Mouse (Mus musculus): Measurements from ENCODE around the gene Orai2. TPM values are rescaled to one million over a fixed set of nuclear protein-coding genes. Genes with fewer than 3 reads are reported as not detected.
A peak's percentile ranks its signal among the peaks of the same experiment; 100 is the strongest.

The Orai2 gene
- total RNA-seq (2014; rRNA removed) (122 and 148 TPM in 2 replicates), polyA plus RNA-seq (2015; fragmentation: Nextera tagmentation; extraction: Ambion mirVana) (50.6 and 56.8 TPM in 2 replicates)

DNA sequence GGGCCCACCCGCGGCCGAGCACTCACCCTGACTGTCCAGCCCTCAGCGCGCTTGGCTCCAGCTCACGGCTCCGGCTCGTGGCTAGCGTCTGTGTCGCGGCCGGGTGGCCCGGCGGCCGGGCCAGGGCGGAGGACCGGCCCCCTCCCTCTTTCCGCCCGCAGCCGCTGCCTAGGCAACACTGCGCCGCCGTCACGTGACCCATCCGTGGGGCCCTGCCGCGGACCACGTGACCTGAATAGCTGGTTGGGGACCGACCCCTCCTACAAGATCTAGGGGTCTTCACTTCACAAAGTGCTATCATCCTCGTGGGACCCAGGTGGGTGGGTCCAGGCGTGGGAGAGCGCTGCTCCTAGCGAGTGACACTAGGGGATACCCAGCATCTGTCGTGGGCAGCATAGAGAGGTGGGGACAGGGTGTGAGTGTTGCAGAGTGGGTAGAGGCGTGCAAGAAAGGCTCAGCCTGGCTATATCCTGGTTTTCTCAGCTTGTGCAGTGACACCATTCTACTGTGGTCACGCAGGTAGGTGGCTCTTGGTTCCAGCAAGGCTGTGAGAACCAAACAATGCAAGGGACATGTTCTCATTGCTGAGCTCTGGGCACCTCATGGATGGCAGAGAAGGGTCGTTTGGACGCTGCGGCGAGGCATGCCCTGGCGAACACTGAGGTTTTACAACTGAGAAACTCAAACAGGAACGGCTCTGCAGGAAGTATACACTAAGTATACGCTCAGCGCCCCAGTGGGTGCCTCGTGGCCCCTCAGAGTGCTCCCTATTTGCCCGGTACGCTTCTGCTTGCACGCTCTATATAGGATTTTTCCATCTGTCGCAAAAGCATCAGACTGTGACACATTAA lies at the start of gene Orai2:
Gene Orai2 (minus strand): TSS at position 202 of the 851 bp plus-strand sequence.
- Histone ChIP-seq H3K9ac (replicated peaks; ENCODE audit: low read length) (peak within 1 kb of the TSS; percentile 69), H3K9me3 (ENCODE audit: low read length) (no peaks in the 10 kb centered on the region), H3K36me3 (ENCODE audit: insufficient read depth, low read length) (no peaks in the 10 kb centered on the region), H3K27ac (peak within 1 kb of the TSS; percentile 83), H3K27me3 (ENCODE audit: insufficient read depth, low read length) (no peaks in the 10 kb centered on the region), H3K4me2 (ENCODE audit: low read depth, low read length) (peak within 1 kb of the TSS; percentile 90), H3K4me1 (ENCODE audit: insufficient read depth, low read length) (peaks cover 4% of the 10 kb centered on the region; the same call in 1 of the 2 replicates), H3K4me3 (ENCODE audit: low read length) (peak within 1 kb of the TSS; percentile 59)
- ATAC-seq (peak; percentile 89), DNase-seq (ENCODE audit: low spot score) (peak; percentile 91)
- 2% methylated on average over 45 of the region's 49 CpGs for WGBS
- no peak for TF ChIP-seq CTCF (IDR thresholded peaks at IDR 0.05; ENCODE audit: low read depth)

GRCm38 (mm10) chr5:136218585-136218984 lies 48.1 kb upstream of the Orai2 start:
- Histone ChIP-seq H3K27me3 (ENCODE audit: insufficient read depth, low read length) (no peaks in the 10 kb centered on the region), H3K27ac (no peak overlapping the region), H3K9ac (replicated peaks; ENCODE audit: low read length) (no peak overlapping the region), H3K4me3 (ENCODE audit: low read length) (no peak overlapping the region), H3K4me2 (ENCODE audit: low read depth, low read length) (no peak overlapping the region), H3K36me3 (ENCODE audit: insufficient read depth, low read length) (peaks cover 7% of the 10 kb centered on the region; the same call in 1 of the 2 replicates), H3K4me1 (ENCODE audit: insufficient read depth, low read length) (no peaks in the 10 kb centered on the region), H3K9me3 (ENCODE audit: low read length) (no peaks in the 10 kb centered on the region)
- no peak for DNase-seq (ENCODE audit: low spot score)
- TF ChIP-seq CTCF (IDR thresholded peaks at IDR 0.05; ENCODE audit: low read depth): no peak
- WGBS: 80% methylated on average over 12 of the region's 12 CpGs
- no peak for ATAC-seq

DNA sequence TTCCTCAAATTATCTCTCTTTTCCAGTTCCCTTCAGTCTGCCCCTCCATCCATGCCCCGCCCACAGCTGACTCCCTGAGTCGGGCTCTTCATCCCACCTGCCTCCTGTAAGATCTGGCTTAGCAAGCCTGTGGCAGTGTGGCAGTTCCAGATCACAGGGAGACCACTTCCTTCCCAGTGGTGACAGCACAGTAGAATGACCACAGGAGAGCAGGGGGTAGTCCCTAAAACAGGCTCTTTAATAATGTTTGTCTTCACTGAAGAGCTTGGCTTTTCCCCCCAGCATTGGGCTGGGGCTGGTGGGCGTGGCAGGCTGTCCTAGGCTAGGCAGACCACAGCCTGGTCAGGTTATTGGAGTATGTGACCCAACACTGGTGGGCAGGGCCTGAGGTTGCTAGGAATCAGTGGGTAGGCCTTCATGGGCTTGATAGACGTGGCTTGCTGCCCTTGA lies 47.4 kb upstream of the Orai2 start:
- no peak for TF ChIP-seq CTCF (IDR thresholded peaks at IDR 0.05; ENCODE audit: low read depth)
- Histone ChIP-seq H3K27me3 (ENCODE audit: insufficient read depth, low read length) (no peaks in the 10 kb centered on the region), H3K9me3 (ENCODE audit: low read length) (no peaks in the 10 kb centered on the region), H3K4me2 (ENCODE audit: low read depth, low read length) (no peak overlapping the region), H3K4me3 (ENCODE audit: low read length) (no peak overlapping the region), H3K27ac (no peak overlapping the region), H3K4me1 (ENCODE audit: insufficient read depth, low read length) (no peaks in the 10 kb centered on the region), H3K36me3 (ENCODE audit: insufficient read depth, low read length) (0 out of 2 replicates have a peak, but pooled peaks cover 4% of the 10 kb centered on the region), H3K9ac (replicated peaks; ENCODE audit: low read length) (no peak overlapping the region)
- 75% methylated on average over 4 of the region's 4 CpGs for WGBS
- DNase-seq (ENCODE audit: low spot score) (no peak), ATAC-seq (no peak)

DNA sequence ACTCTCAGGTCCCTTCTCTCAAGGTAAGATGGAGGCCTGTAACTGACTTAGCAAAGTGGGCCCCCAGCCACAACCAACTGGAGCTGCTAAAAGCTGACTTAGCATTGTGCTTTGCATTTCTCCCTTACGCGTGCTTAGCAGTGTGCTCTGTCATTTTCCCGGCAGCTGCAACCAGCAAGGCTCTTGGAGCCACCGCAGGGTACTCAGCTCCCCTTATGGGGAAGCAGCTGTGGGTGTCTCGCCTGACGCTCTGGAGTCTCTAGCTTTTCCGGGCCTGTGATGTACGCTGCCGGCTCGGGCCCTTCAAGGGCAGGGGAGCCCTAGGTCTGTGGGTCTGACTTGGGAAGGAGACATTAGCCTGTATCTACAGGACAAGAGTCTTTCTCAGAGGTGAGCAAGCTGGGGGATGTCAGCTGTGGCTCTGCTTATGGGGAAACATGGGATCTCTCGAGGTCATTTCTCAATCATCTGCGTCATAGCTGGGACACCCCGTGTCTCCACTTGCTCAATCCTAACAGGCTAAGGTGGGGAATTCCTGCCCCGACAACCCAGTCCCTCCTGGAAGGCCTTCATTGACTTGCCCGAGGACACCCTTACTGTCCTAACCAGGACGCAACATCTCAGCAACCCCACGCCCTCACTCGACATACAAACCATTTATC lies 46.6 kb upstream of the Orai2 start:
- no peaks in the 10 kb centered on the region for H3K4me1 ChIP-seq (ENCODE audit: insufficient read depth, low read length)
- H3K27me3 ChIP-seq (ENCODE audit: insufficient read depth, low read length): no peaks in the 10 kb centered on the region
- ATAC-seq (no peak), DNase-seq (ENCODE audit: low spot score) (peak; percentile 33)
- H3K9ac ChIP-seq (replicated peaks; ENCODE audit: low read length): no peak overlapping the region
- no peak overlapping the region for H3K27ac ChIP-seq
- 0 out of 2 replicates have a peak, but pooled peaks cover 4% of the 10 kb centered on the region for H3K36me3 ChIP-seq (ENCODE audit: insufficient read depth, low read length)
- 74% methylated on average over 18 of the region's 18 CpGs for WGBS
- H3K4me2 ChIP-seq (ENCODE audit: low read depth, low read length): no peak overlapping the region
- TF ChIP-seq CTCF (IDR thresholded peaks at IDR 0.05; ENCODE audit: low read depth): no peak
- H3K4me3 ChIP-seq (ENCODE audit: low read length): no peak overlapping the region
- H3K9me3 ChIP-seq (ENCODE audit: low read length): no peaks in the 10 kb centered on the region

- ATAC-seq: no peak
- Histone ChIP-seq H3K9ac (replicated peaks; ENCODE audit: low read length) (no peak overlapping the region), H3K4me3 (ENCODE audit: low read length) (no peak overlapping the region), H3K4me1 (ENCODE audit: insufficient read depth, low read length) (no peaks in the 10 kb centered on the region), H3K4me2 (ENCODE audit: low read depth, low read length) (no peak overlapping the region), H3K27ac (no peak overlapping the region), H3K36me3 (ENCODE audit: insufficient read depth, low read length) (0 out of 2 replicates have a peak, but pooled peaks cover 4% of the 10 kb centered on the region), H3K9me3 (ENCODE audit: low read length) (no peaks in the 10 kb centered on the region), H3K27me3 (ENCODE audit: insufficient read depth, low read length) (no peaks in the 10 kb centered on the region)
- DNase-seq (ENCODE audit: low spot score): peak; percentile 35
- no peak for TF ChIP-seq CTCF (IDR thresholded peaks at IDR 0.05; ENCODE audit: low read depth)
- WGBS: 48% methylated on average over 5 of the region's 5 CpGs
These were observed 45.4 kb upstream of the Orai2 start for GRCm38 (mm10) chr5:136215958-136216357.

GRCm38 (mm10) chr5:136215211-136215610 lies 44.7 kb upstream of the Orai2 start:
- WGBS: 89% methylated on average over 3 of the region's 3 CpGs

More at GRCm38 (mm10) chr5:136215211-136215610, 44.7 kb upstream of the Orai2 start:
- Histone ChIP-seq H3K9me3 (ENCODE audit: low read length) (no peaks in the 10 kb centered on the region), H3K4me3 (ENCODE audit: low read length) (no peak overlapping the region), H3K4me1 (ENCODE audit: insufficient read depth, low read length) (no peaks in the 10 kb centered on the region), H3K27me3 (ENCODE audit: insufficient read depth, low read length) (no peaks in the 10 kb centered on the region), H3K4me2 (ENCODE audit: low read depth, low read length) (no peak overlapping the region), H3K9ac (replicated peaks; ENCODE audit: low read length) (no peak overlapping the region), H3K27ac (no peak overlapping the region), H3K36me3 (ENCODE audit: insufficient read depth, low read length) (0 out of 2 replicates have a peak, but pooled peaks cover 4% of the 10 kb centered on the region)
- TF ChIP-seq CTCF (IDR thresholded peaks at IDR 0.05; ENCODE audit: low read depth): peak; percentile 36
- DNase-seq (ENCODE audit: low spot score) (no peak), ATAC-seq (no peak)

Data from hindbrain, postnatal 0 days (tissue).